Mouse (Mus musculus) liver, postnatal 0 days (tissue): ENCODE measurements around the gene Gtsf1.

Experiments used
- CTCF ChIP-seq: sonication (generic); IDR thresholded peaks from 2 replicates; pipeline ENCODE4 v1.5.1; 2016; ENCODE audit warnings: antibody characterized with exemption, low read depth
- EP300 ChIP-seq: IDR thresholded peaks from 2 replicates; pipeline ENCODE4 v1.6.1; 2016; ENCODE audit warnings: antibody characterized with exemption, low read depth, mild to moderate bottlenecking

- TF ChIP-seq EP300 (no peak), CTCF (no peak)
Measured at GRCm38 (mm10) chr15:103376837-103377269, 53.4 kb downstream of the Gtsf1 start.
